Mouse (Mus musculus) lung, adult 2 months (tissue): ENCODE measurements at regions not wholly inside any gene's neighbourhood (a gene's known extent, or its start where the extent isn't known, plus 50 kb on each side); places are given as distances from the start of the nearest gene placed in this dataset.

Experiments
- CTCF ChIP-seq: fragments of 200-500 bp; IDR thresholded peaks from 2 replicates; pipeline ENCODE4 v1.5.1; 2011; ENCODE audit warnings: mild to moderate bottlenecking, low read length, control low read depth; ENCODE audit not compliant: insufficient read depth
- POLR2A ChIP-seq: fragments of 200-500 bp; IDR thresholded peaks from 2 replicates; pipeline ENCODE4 v1.6.1; 2011; ENCODE audit warnings: low read depth, mild to moderate bottlenecking, control low read depth, low read length, borderline replicate concordance; ENCODE audit errors: extremely low read depth

GRCm38 (mm10) chr10:126792371-126792835 is 108.8 kb downstream of the Atp23 start:
- no peak for TF ChIP-seq CTCF
- no peak for TF ChIP-seq POLR2A
